Mouse (Mus musculus) mouse trophoblast stem cell (cell line): ENCODE results near the gene Gid8.
"Not testable (repeated sequence)": the region's sequence is repeated elsewhere in the genome, so short reads cannot be mapped to it uniquely, and the experiment has no call there.

Experiments
- in situ Hi-C, 2 experiments: fragments of 300-500 bp; cut with MseI, MboI; formaldehyde crosslinking; loops; 2 replicates in 1 of 2; 3 replicates in 1 of 2; pipeline ENCODE4 v1.15.1; 2025

The Gid8 gene

GRCm38 (mm10) chr2:180710276-180711155 lies 599 bp downstream of the Gid8 start:
- in situ Hi-C loops = no loop called here

GRCm38 (mm10) chr2:180711527-180711926 lies 1.6 kb downstream of the Gid8 start:
- in situ Hi-C loops = no loop called here

- in situ Hi-C loops = no loop called here
Measured at GRCm38 (mm10) chr2:180712037-180712689, 2.2 kb downstream of the Gid8 start.

- in situ Hi-C loops = not testable (repeated sequence)
Measured at GRCm38 (mm10) chr2:180722748-180723147, 12.8 kb downstream of the Gid8 start.

- in situ Hi-C loops = no loop called here
Measured at GRCm38 (mm10) chr2:180723865-180724264, 13.9 kb downstream of the Gid8 start.

DNA sequence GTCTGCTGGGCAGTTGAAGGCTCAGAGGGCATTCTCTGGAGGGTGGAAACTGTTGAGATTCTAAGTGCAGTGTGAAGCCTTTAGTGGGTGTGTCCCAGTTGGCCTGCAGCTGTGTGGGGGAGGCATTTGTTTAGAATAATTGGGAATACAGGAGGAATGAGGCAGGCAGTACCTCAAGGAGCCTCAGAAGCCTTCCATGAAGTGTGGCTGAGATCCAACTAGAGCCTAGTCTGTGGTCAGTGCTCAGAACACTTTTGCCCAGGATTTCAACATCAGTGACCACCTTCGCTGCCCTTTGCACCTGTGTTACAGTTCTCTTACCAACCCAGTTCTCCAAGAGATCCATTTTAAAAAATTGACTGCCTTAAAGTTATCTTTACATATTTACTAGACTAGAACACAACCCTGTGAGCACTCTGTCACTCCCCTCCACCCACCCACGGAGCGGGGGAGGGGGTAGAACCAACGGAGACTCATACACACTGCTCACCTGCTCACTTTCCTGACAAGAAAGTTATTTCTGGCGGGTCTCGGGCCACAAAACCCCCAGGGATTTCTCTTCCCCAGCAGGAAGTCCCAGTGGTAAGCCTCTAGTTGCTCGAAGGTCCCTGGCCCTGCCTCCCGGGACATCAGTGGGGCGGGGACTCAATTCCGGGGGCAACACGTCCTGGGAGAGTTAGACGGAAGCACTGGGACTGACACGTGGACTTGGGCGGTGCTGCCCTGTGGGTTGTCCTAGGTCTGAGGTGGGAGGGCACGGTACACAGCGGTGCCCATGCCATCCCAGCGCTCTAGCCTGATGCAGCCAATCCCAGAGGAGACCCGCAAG lies 14.9 kb downstream of the Gid8 start, which contains the start of gene Slc17a9:
Gene Slc17a9, plus strand, starts transcription at position 679 of the 829 bp plus-strand sequence.
- in situ Hi-C loops = no loop called here

GRCm38 (mm10) chr2:180725414-180725778 lies 15.5 kb downstream of the Gid8 start:
- in situ Hi-C loops = no loop called here

- in situ Hi-C loops = no loop called here
Measured at GRCm38 (mm10) chr2:180725856-180726629, 16.1 kb downstream of the Gid8 start.

DNA sequence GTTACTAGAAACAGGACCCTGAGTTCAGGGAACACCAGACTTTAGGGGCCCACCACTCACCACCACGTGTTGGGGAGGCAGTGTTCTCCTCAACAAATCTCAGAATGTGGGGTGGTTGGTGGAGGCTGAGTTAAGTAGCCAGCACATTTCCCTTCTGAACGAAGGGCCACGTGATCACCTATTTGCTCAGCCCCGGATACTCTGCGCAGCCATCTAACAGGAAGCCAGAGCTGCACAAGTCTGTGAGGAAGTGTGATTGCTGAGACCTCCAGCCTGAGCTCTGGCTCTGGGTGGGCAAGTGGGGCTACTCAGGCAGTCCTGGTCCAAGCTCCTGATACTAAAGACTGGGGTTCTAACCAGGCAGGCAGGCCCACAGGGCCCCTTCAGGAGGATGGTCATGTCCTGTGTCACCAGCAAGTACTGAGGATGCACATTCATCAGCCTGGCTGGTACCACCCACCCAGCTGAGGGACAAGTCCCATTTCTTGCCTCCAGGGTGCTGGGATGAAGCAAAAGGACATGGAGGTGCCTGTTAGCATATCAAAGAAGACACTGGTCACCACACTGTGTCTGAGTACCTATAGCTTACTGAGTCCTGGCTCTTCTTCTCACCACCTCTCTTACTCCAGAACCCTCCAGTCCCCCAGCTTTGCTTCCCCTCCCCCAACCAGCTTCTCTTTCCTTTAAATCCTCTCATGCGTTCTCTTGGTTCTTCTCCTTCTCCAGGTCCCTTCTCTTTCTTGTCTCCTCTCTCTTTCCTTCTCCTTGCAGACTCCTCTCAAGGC lies 16.9 kb downstream of the Gid8 start:
- in situ Hi-C loops = no loop called here

GRCm38 (mm10) chr2:180727613-180728021 lies 17.7 kb downstream of the Gid8 start:
- in situ Hi-C loops = no loop called here

DNA sequence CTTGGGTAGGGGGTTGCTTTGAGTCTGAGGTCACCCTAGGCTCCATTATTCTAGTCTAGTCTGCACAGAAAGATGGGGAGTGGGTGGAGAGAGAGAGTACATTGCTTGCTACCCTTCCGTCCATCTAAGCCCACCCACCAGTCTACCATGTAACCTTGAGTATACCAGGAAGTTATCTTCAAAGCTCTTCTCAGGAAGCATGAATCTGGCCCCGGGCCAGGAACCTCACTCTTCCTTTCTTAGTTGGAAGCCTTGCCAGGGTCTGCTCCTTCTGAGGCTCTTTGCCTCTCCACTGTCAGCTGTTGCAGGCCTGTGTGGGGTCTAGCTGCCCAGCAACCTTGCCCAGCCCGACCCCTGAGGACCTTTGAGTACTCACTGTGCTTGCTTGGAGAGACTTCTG lies 21.1 kb downstream of the Gid8 start:
- in situ Hi-C loops = no loop called here

DNA sequence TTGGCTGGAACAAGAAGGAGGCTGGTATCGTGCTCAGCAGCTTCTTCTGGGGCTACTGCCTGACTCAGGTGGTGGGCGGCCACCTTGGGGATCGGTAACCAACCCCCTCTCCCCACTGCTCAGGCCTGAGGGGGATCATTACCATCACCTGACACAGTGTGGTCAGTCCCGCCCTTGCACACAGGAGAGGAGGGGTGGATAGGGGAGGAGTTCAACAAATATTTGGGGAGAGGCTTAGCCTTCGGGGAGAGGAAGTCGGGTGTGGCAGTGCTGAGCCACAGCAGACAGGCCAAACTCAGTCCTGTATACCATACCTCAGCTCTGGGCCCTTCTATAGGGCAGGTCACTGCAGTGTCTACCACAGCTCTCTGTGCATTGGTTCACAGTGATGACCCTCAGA lies 22.1 kb downstream of the Gid8 start:
- in situ Hi-C loops = no loop called here

DNA sequence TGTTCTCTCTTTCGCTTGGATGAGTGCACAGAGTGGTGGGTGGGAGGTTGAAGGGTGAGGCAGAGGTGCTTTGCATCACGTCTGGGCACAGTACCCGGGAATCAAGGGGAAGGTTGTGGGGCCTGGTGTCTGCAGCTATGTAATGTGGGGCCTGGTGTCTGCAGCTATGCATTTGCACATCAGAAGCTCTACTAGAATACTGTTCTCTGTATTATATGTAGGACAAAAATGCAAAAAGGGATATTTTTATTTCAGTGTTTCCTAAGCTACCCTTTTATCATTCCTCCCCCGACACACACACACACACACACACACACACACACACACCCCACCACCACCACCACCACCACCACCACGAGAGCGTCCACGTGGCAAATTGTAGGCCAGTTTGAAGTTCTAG lies 25.3 kb downstream of the Gid8 start:
- in situ Hi-C loops = no loop called here

- in situ Hi-C loops = no loop called here
Measured at GRCm38 (mm10) chr2:180737984-180738383, 28.1 kb downstream of the Gid8 start.

DNA sequence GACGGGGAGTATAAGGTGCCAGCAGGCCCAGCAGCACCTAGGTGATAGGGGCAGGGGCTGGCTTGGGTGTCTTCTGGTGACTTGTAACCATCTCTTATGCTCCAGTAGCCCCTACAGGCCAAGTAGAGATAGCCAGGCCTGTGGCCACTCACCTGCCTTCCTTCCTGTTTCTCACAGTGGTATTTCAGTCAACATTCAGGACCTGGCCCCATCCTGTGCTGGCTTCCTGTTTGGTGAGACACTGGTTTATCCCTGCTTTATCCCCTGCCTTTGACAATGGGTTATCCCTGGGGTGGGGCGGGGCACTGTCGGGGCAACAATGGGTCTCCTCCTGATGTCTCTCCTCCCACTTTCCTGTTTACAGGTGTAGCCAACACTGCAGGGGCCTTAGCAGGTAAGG lies 30.4 kb downstream of the Gid8 start:
- in situ Hi-C loops = loop anchor here in 1 of 2 experiments (10.0 kb wide), 1 partner anchor 66 kb away; no protein-coding TSS in a partner anchor

DNA sequence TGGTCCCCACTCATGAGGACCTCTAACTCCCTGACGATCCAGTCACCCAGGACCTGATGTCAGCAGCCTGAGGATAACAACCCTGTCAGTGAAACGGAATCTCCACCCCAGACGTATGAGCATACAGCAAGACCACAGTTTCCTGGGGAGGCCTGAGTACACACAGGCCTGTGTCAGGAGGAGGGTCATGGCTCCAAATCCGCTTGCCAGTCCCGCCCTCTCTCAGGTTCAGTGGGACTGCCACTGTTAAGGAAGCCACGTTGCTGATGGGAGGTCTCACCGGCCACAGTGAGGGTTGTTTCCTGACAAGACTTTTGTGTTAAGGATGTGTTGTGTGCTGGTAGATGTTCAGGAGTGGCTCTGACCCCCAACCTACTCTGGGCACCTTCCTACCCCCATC lies 31.5 kb downstream of the Gid8 start:
- in situ Hi-C loops = loop anchor here in 1 of 2 experiments (10.0 kb wide), 1 partner anchor 67 kb away; no protein-coding TSS in a partner anchor

- in situ Hi-C loops = loop anchor here in 1 of 2 experiments (10.0 kb wide), 1 partner anchor 68 kb away; no protein-coding TSS in a partner anchor
Measured at GRCm38 (mm10) chr2:180742820-180743219, 32.9 kb downstream of the Gid8 start.

- in situ Hi-C loops = loop anchor here in 1 of 2 experiments (10.0 kb wide), 1 partner anchor 69 kb away; no protein-coding TSS in a partner anchor
Measured at GRCm38 (mm10) chr2:180743321-180743720, 33.4 kb downstream of the Gid8 start.

DNA sequence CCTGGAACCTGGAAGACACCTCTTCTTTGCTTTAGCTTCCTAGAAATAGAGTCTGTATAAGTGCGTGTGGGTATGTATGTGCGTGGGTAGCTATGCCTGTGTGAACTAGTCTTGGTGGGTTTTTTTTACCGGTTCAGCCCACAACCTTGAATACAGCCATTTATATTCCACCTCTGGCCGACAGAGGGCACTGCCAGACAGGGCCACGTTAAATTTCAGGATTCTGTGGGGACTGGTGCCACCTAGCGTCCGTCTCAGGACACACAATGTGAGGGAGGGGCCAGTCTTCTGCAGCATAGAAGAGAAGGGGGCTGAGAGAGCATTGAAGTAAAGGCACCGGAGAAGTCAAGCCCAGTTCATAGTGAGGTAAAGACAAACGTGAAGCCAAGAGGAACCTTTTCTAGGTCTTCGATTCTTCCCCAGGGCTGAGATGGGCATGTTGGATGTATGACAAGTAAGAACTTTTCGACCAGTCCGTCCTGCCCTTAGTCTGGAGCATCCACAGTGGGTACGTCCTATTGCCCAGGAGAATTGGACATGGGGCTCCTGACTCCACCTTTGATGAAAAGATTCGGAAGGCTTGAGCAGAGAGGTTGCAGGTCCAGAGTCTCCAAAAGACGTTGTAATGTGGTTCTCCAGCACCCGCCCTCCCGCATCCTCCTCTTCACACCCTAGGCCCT lies 35.5 kb downstream of the Gid8 start:
- in situ Hi-C loops = loop anchor here in 1 of 2 experiments (10.0 kb wide), 1 partner anchor 71 kb away; no protein-coding TSS in a partner anchor
